Mouse (Mus musculus) hematopoietic stem cell, adult 5-6 weeks (primary cell): ENCODE measurements around the gene Ankrd13c. TPM values are rescaled to one million over a fixed set of nuclear protein-coding genes. Genes with fewer than 3 reads are reported as not detected.
A peak's percentile ranks its signal among the peaks of the same experiment; 100 is the strongest.

Experiments
- ATAC-seq, 2 experiments: fragments of 125-278 bp in 1 of 2; replicated peaks in 1 of 2; 2 replicates each; pipeline ENCODE4 v1.8.0; 2016 to 2017; ENCODE audit warnings: inconsistent platforms in 2 of 2, mild to moderate bottlenecking in 2 of 2, moderate number of reproducible peaks in 2 of 2, low read depth in 1 of 2, moderate TSS enrichment in 1 of 2; ENCODE audit not compliant: low FRiP score in 2 of 2, poor library complexity in 2 of 2, severe bottlenecking in 2 of 2, insufficient read depth in 1 of 2, low TSS enrichment in 1 of 2
- total RNA-seq: library from RNA; stranded (forward); fragments of 172-1452, 232-1000 nt; gene quantifications from 2 replicates; pipeline ENCODE4 v1.2.3, GENCODE M21; 2017

Gene Ankrd13c
- total RNA-seq, 1 experiment from 2014 or later = 48.2 TPM

- ATAC-seq = no peak
These were observed 12.7 kb upstream of the Ankrd13c start for GRCm38 (mm10) chr3:157934301-157934823.

- peak; percentile 89 to 96 for ATAC-seq
These were observed 8.5 kb upstream of the Ankrd13c start for GRCm38 (mm10) chr3:157938585-157938984.

- peak; percentile 14 to 43; a peak in 2 of 4 replicates for ATAC-seq
These were observed 593 bp downstream of the Ankrd13c start for GRCm38 (mm10) chr3:157947383-157948280.

GRCm38 (mm10) chr3:157952716-157953115 is 5.7 kb downstream of the Ankrd13c start:
- no peak for ATAC-seq

GRCm38 (mm10) chr3:157955466-157955865 is 8.4 kb downstream of the Ankrd13c start:
- no peak for ATAC-seq

- ATAC-seq = no peak
These were observed 9.2 kb downstream of the Ankrd13c start for GRCm38 (mm10) chr3:157956201-157956600.

GRCm38 (mm10) chr3:157957320-157957719 is 10.3 kb downstream of the Ankrd13c start:
- ATAC-seq = no peak

- ATAC-seq = no peak
These were observed 24.1 kb downstream of the Ankrd13c start for GRCm38 (mm10) chr3:157971151-157971550.

GRCm38 (mm10) chr3:157973236-157973635 is 26.2 kb downstream of the Ankrd13c start:
- no peak for ATAC-seq

GRCm38 (mm10) chr3:157979619-157980018 is 32.6 kb downstream of the Ankrd13c start:
- no peak for ATAC-seq

GRCm38 (mm10) chr3:157993322-157993721 is 46.3 kb downstream of the Ankrd13c start:
- ATAC-seq = no peak

GRCm38 (mm10) chr3:157995726-157996125 is 48.7 kb downstream of the Ankrd13c start:
- ATAC-seq = no peak

GRCm38 (mm10) chr3:157998742-157999369 is 51.8 kb downstream of the Ankrd13c start:
- peak; percentile 45 to 53; a peak in 3 of 4 replicates for ATAC-seq

GRCm38 (mm10) chr3:158008647-158009046 is 61.6 kb downstream of the Ankrd13c start:
- no peak for ATAC-seq

GRCm38 (mm10) chr3:158009762-158010320 is 62.8 kb downstream of the Ankrd13c start:
- ATAC-seq = no peak; a peak in 1 of 4 replicates

- ATAC-seq = peak; percentile 71 to 73
These were observed 84.4 kb downstream of the Ankrd13c start for GRCm38 (mm10) chr3:158031371-158031925.

GRCm38 (mm10) chr3:158032106-158032505 is 85.1 kb downstream of the Ankrd13c start:
- ATAC-seq = peak in 1 of 2 experiments; percentile 1; a peak in 1 of 4 replicates
